Mouse (Mus musculus) hindbrain, embryonic 12.5 days (tissue): ENCODE results near the gene Slain2. TPM values are rescaled to one million over a fixed set of nuclear protein-coding genes. Genes with fewer than 3 reads are reported as not detected.
A peak's percentile ranks its signal among the peaks of the same experiment; 100 is the strongest.

ENCODE experiments used
- ATAC-seq: fragments of 200-750 bp; cut with Nextera tagmentation; 2 replicates; pipeline ENCODE4 v1.8.0; 2017; ENCODE audit warnings: moderate TSS enrichment; ENCODE audit not compliant: low FRiP score
- H3K27ac ChIP-seq: fragments of 300-500 bp; sonication (generic); 2 replicates; pipeline ENCODE4 v1.5.1; 2016; ENCODE audit warnings: mild to moderate bottlenecking
- H3K27me3 ChIP-seq: fragments of 300-500 bp; sonication (generic); 2 replicates; pipeline ENCODE4 v1.6.1; 2016; ENCODE audit warnings: mild to moderate bottlenecking
- H3K36me3 ChIP-seq: fragments of 300-500 bp; sonication (generic); 2 replicates; pipeline ENCODE4 v1.6.1; 2016; ENCODE audit warnings: mild to moderate bottlenecking
- H3K4me1 ChIP-seq: fragments of 300-500 bp; sonication (generic); 2 replicates; pipeline ENCODE4 v1.6.1; 2016
- H3K4me2 ChIP-seq: fragments of 300-500 bp; sonication (generic); replicated peaks from 2 replicates; pipeline ENCODE4 v1.6.1; 2016; ENCODE audit warnings: mild to moderate bottlenecking
- H3K4me3 ChIP-seq: fragments of 300-500 bp; sonication (generic); 2 replicates; pipeline ENCODE4 v1.5.1; 2016; ENCODE audit warnings: mild to moderate bottlenecking
- H3K9ac ChIP-seq: fragments of 300-500 bp; sonication (generic); 2 replicates; pipeline ENCODE4 v1.6.1; 2016; ENCODE audit warnings: mild to moderate bottlenecking, moderate library complexity
- H3K9me3 ChIP-seq: fragments of 300-500 bp; sonication (generic); replicated peaks from 2 replicates; pipeline ENCODE4 v1.6.1; 2016; ENCODE audit warnings: mild to moderate bottlenecking
- WGBS: fragments of 180-500 bp; shearing (Covaris S2); methylation state at CpG from one replicate; pipeline ENCODE4 v1.1.7; 2016; 5-methylcytosine and 5-hydroxymethylcytosine counted together
- polyA plus RNA-seq: library from polyadenylated mRNA; unstranded; fragments of >200 nt; fragmentation: Nextera tagmentation; extraction: Ambion mirVana; gene quantifications from 2 replicates; pipeline ENCODE4 v1.2.1, GENCODE M21; 2016

Gene Slain2
- polyA plus RNA-seq: 27.7 and 30.9 TPM in 2 replicates

GRCm38 (mm10) chr5:72913648-72914557 is at the start of gene Slain2:
Gene Slain2 (plus strand): TSS chr5:72914304.
- ATAC-seq: peak; percentile 93
- peak within 1 kb of the TSS; percentile 98 for H3K9ac ChIP-seq
- H3K4me2 ChIP-seq: peak within 1 kb of the TSS; percentile 65
- H3K9me3 ChIP-seq: no peaks in the 10 kb centered on the region
- peak within 1 kb of the TSS; percentile 88 for H3K4me3 ChIP-seq
- H3K27ac ChIP-seq: peak within 1 kb of the TSS; percentile 99
- WGBS: under 1% methylated on average over 83 of the region's 83 CpGs
- peaks cover 24% of the 10 kb centered on the region for H3K4me1 ChIP-seq
- no peaks in the 10 kb centered on the region for H3K27me3 ChIP-seq
- H3K36me3 ChIP-seq: no peaks in the 10 kb centered on the region

- no peak overlapping the region for H3K4me3 ChIP-seq
- no peak overlapping the region for H3K4me2 ChIP-seq
- no peak for ATAC-seq
- H3K4me1 ChIP-seq: peaks cover 4% of the 10 kb centered on the region
- no peaks in the 10 kb centered on the region for H3K9me3 ChIP-seq
- no peak overlapping the region for H3K27ac ChIP-seq
- no peak overlapping the region for H3K9ac ChIP-seq
- 90% methylated on average over 3 of the region's 3 CpGs for WGBS
- H3K36me3 ChIP-seq: no peaks in the 10 kb centered on the region
- peaks cover 24% of the 10 kb centered on the region for H3K27me3 ChIP-seq
Observed at GRCm38 (mm10) chr5:72864654-72865178, 49.4 kb upstream of the Slain2 start.

GRCm38 (mm10) chr5:72866260-72866905 is 47.7 kb upstream of the Slain2 start:
- no peaks in the 10 kb centered on the region for H3K36me3 ChIP-seq
- H3K4me1 ChIP-seq: peaks cover 4% of the 10 kb centered on the region
- H3K9me3 ChIP-seq: no peaks in the 10 kb centered on the region
- no peak for ATAC-seq
- 49% methylated on average over 6 of the region's 6 CpGs for WGBS
- H3K27me3 ChIP-seq: peaks cover 24% of the 10 kb centered on the region
- no peak overlapping the region for H3K4me3 ChIP-seq
- H3K27ac ChIP-seq: no peak overlapping the region
- H3K4me2 ChIP-seq: no peak overlapping the region
- no peak overlapping the region for H3K9ac ChIP-seq

- ATAC-seq: no peak
- Histone ChIP-seq H3K4me2 (no peak overlapping the region), H3K27ac (no peak overlapping the region), H3K4me3 (no peak overlapping the region), H3K9ac (no peak overlapping the region), H3K4me1 (peaks cover 4% of the 10 kb centered on the region), H3K27me3 (peaks cover 24% of the 10 kb centered on the region), H3K9me3 (no peaks in the 10 kb centered on the region), H3K36me3 (no peaks in the 10 kb centered on the region)
- 24% methylated on average over 16 of the region's 16 CpGs for WGBS
Observed at GRCm38 (mm10) chr5:72867036-72867672, 47.0 kb upstream of the Slain2 start.

- peaks cover 24% of the 10 kb centered on the region for H3K27me3 ChIP-seq
- under 1% methylated on average over 55 of the region's 60 CpGs for WGBS
- no peaks in the 10 kb centered on the region for H3K9me3 ChIP-seq
- H3K9ac ChIP-seq: peak within 1 kb of the TSS; percentile 32
- ATAC-seq: peak; percentile 95
- peak within 1 kb of the TSS; percentile 41 for H3K4me3 ChIP-seq
- H3K4me1 ChIP-seq: peaks cover 4% of the 10 kb centered on the region
- no peaks in the 10 kb centered on the region for H3K36me3 ChIP-seq
- H3K27ac ChIP-seq: no peak within 1 kb of the TSS
- H3K4me2 ChIP-seq: peak within 1 kb of the TSS; percentile 86
Observed at GRCm38 (mm10) chr5:72868091-72868875, 45.8 kb upstream of the Slain2 start, which contains the start of gene Tec. Gene Tec (minus strand): TSS chr5:72868483.

GRCm38 (mm10) chr5:72869779-72870608 is 44.1 kb upstream of the Slain2 start:
- ATAC-seq: no peak
- no peak overlapping the region for H3K9ac ChIP-seq
- H3K27ac ChIP-seq: no peak overlapping the region
- no peaks in the 10 kb centered on the region for H3K36me3 ChIP-seq
- H3K4me2 ChIP-seq: no peak overlapping the region
- 77% methylated on average over 14 of the region's 14 CpGs for WGBS
- peaks cover 20% of the 10 kb centered on the region for H3K27me3 ChIP-seq
- no peak overlapping the region for H3K4me3 ChIP-seq
- H3K4me1 ChIP-seq: peaks cover 4% of the 10 kb centered on the region
- H3K9me3 ChIP-seq: no peaks in the 10 kb centered on the region

- Histone ChIP-seq H3K9ac (no peak overlapping the region), H3K27ac (no peak overlapping the region), H3K27me3 (peaks cover 27% of the 10 kb centered on the region), H3K4me2 (no peak overlapping the region), H3K36me3 (no peaks in the 10 kb centered on the region), H3K4me3 (no peak overlapping the region), H3K4me1 (peaks cover 6% of the 10 kb centered on the region), H3K9me3 (no peaks in the 10 kb centered on the region)
- 77% methylated on average over 4 of the region's 4 CpGs for WGBS
- no peak for ATAC-seq
Observed at GRCm38 (mm10) chr5:72871114-72871513, 43.0 kb upstream of the Slain2 start.

- Histone ChIP-seq H3K9ac (no peak overlapping the region), H3K4me1 (peaks cover 4% of the 10 kb centered on the region; the same call in 1 of the 2 replicates), H3K4me2 (no peak overlapping the region), H3K9me3 (no peaks in the 10 kb centered on the region), H3K27me3 (peaks cover 13% of the 10 kb centered on the region), H3K4me3 (no peak overlapping the region), H3K27ac (no peak overlapping the region), H3K36me3 (no peaks in the 10 kb centered on the region)
- no peak for ATAC-seq
- WGBS: 47% methylated on average over 5 of the region's 5 CpGs
Observed at GRCm38 (mm10) chr5:72879736-72880135, 34.4 kb upstream of the Slain2 start.

GRCm38 (mm10) chr5:72881748-72882411 is 32.2 kb upstream of the Slain2 start:
- H3K9me3 ChIP-seq: no peaks in the 10 kb centered on the region
- no peaks in the 10 kb centered on the region for H3K36me3 ChIP-seq
- ATAC-seq: no peak
- H3K4me3 ChIP-seq: no peak overlapping the region
- H3K9ac ChIP-seq: no peak overlapping the region
- no peak overlapping the region for H3K4me2 ChIP-seq
- WGBS: 88% methylated on average over 12 of the region's 12 CpGs
- H3K4me1 ChIP-seq: no peaks in the 10 kb centered on the region
- H3K27me3 ChIP-seq: no peaks in the 10 kb centered on the region
- no peak overlapping the region for H3K27ac ChIP-seq

GRCm38 (mm10) chr5:72882412-72882765 is 31.7 kb upstream of the Slain2 start:
- H3K4me2 ChIP-seq: no peak overlapping the region
- no peaks in the 10 kb centered on the region for H3K27me3 ChIP-seq
- no peak overlapping the region for H3K9ac ChIP-seq
- 85% methylated on average over 2 of the region's 2 CpGs for WGBS
- no peaks in the 10 kb centered on the region for H3K9me3 ChIP-seq
- no peaks in the 10 kb centered on the region for H3K4me1 ChIP-seq
- H3K36me3 ChIP-seq: no peaks in the 10 kb centered on the region
- H3K4me3 ChIP-seq: no peak overlapping the region
- ATAC-seq: no peak
- H3K27ac ChIP-seq: no peak overlapping the region
